Mouse (Mus musculus) adrenal gland, adult 8-10 months (tissue): Measurements from ENCODE around the gene Gm20696. TPM values are rescaled to one million over a fixed set of nuclear protein-coding genes. Genes with fewer than 3 reads are reported as not detected.

Experiments used
- DNase-seq: peaks from one replicate; pipeline ENCODE4 v3.0.0; 2022
- total RNA-seq, 4 experiments: library from RNA; stranded (reverse); gene quantifications; 2 replicates each; pipeline ENCODE4 v1.2.4; 2022

Gene Gm20696
- total RNA-seq, 4 experiments from 2014 or later: 3.3 to 9.8 (median 5.5) TPM

GRCm38 (mm10) chr6:99665457-99666317 lies 910 bp downstream of the Gm20696 start:
- DNase-seq: no peak

DNA sequence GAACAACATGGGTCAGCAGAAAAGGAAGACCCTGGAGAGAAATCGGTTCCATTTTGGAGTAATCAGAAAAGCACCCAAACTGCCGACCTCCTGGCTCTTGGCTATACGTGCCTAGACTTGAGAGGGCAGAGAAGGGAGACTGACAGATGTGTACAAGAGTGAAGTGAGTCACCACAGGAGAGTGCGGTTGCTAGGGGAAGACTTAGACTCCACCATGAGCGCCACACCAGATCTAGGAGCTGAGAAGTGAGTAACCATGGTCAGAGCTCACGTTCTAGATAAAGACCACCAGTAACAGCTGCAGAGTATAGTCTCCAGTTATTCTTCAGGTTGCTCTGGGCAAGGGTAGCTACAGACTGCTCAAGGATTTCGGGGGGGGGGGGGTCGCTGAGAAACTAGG lies 3.4 kb downstream of the Gm20696 start:
- no peak for DNase-seq

GRCm38 (mm10) chr6:99660443-99660842 lies 6.2 kb downstream of the Gm20696 start:
- DNase-seq: no peak

DNA sequence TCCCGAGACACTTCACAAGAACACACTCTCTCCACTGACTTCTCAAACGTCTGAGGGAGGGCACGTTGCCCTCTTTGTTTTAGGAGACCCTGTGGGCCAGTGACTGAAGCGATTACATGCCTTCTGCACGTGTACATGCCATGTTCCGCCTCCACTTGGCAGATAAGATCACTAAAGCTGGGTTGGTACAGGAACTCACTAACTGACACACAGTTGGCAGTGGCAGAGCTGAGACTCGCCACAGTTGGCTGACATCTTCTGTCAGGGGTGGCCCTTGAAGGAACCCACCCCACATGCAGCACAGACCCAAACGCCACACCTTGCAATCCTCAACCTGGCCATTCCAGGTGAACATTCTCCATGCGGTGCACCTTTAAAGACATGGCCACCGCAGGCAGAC lies 8.0 kb downstream of the Gm20696 start:
- no peak for DNase-seq

GRCm38 (mm10) chr6:99656088-99656487 lies 10.5 kb downstream of the Gm20696 start:
- no peak for DNase-seq

DNA sequence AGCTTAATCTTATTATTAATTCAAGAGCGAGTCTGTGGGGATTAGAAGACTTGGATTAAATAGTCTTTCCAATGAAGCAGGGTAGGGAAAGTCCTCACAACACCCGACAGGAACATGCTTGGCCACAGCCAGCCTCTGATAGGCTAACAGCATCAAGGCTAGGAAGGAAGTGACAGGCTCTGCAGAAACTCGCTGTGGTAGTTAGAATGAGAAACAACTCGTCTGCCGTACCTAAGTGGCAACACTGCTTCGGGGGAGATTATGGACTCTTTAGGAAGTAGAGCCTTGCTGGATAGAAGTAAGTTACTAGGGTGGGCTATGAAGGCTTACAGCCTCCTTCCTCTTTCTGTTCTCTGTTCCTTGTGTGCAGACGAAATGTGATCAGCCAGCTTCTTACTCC lies 11.1 kb downstream of the Gm20696 start:
- no peak for DNase-seq

GRCm38 (mm10) chr6:99654343-99654742 lies 12.3 kb downstream of the Gm20696 start:
- DNase-seq: no peak

DNA sequence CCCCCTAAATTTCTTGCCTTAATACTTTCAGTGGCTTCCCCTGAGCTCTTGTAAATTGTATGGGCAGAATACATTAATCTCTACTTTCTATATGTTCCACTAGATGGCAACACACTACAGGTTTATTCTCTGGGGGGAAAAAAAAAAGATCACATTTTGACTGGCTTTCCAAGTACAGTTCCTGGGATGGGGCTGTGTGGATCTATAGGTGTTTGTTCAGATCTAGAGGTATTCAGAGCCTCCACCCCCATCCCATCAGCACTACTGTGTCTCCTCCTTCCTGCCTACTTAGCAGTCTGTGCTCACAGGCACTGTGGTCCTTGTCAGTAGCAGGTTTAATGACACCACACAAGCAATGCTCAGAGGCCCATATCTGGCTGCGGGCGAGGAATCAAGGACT lies 14.3 kb downstream of the Gm20696 start:
- no peak for DNase-seq

GRCm38 (mm10) chr6:99649307-99649706 lies 17.3 kb downstream of the Gm20696 start:
- no peak for DNase-seq

DNA sequence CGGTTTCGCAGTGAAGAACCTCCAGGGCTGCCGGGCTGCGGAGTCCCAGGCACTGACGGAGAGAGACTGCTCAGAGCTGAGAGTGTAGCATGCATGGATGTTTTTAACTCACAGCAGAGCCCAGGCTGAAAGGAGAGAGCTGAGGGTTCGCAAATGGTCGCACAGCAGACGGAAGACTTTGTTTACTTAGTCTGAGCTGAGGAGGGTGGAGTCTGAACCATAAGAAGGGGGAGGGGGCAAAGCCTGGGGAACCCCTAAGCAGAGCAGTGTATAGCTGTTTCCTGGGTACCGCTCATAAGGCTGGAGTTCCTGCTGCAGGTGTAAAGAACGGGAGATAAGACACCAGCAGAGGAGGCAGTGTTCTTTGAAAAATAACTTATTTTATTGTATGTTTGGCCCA lies 20.3 kb downstream of the Gm20696 start:
- no peak for DNase-seq

DNA sequence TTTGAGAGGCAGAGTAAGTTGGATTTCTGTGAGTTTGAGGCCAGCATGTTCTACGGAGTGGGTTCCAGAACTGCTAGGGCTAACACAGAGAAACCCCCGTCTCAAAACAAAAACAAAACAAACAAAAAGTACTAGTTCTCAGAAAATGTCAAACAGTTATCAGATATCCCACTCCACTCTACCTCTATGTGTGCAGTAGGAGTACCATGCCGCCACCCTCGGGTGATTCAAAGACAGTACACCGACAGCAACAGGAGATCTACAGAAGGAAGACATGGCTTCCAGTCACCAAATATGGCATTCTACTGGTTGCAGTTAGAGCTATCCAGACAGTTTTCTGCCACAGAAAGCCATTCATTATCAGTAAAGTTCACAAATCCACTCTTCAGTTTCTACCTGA lies 21.7 kb downstream of the Gm20696 start:
- no peak for DNase-seq

DNA sequence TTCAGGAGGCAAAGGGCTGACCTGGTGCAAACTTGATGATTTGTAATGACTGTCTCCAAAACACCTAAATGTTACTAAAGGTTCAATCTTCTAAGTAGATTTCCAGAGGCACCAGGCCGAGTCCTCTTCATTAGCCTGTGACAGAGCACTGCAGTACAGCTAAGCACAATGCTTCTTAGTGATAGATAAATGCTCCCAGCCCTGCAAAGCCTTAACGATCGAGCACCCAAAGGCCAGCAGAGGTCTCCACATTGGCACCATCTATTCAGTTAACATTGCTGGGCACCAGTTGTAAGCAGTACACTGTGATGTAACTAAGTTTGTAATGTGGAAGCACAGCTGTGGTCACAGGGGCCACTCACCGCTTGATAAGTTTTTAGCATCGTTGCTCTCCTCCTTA lies 22.2 kb downstream of the Gm20696 start:
- DNase-seq: no peak

DNA sequence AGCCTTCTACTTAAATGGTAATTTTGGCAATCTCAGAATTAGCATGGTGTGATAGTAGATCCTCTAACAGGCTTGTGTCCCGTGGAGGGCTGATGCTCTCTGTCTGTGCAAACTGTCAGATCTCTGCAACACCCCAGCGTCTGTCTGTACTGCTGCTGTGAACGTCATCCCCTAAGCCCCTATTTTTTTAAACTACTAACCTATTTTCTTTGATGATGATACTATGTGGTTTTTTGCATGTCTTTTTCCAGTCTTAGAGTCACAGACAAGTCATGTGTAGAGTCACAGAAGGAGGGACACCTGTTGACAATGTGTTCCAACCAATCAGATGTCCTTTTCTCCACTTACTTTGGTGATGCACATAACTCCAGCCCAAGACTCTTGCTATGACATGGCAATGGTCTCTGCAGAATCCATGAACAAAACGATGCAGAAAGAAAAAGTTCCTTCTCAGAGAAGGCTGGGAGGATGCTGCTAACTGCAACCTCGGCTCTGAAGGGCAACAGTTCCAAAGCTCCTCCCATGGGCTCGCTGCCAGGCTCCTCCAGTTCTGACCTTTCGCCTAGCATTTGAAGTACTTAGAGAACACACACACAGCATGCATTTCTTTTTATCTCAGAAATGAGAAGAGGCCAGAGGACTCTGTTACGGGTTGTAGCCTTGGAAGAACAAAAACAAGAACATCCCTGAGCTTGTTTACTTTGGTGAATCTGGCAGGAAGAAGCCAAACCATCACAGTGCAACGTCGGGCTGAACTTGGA lies 23.0 kb downstream of the Gm20696 start:
- DNase-seq: peak; percentile 74

- no peak for DNase-seq
Measured at GRCm38 (mm10) chr6:99637456-99637855, 29.1 kb downstream of the Gm20696 start.

- DNase-seq: no peak
Measured at GRCm38 (mm10) chr6:99636801-99637200, 29.8 kb downstream of the Gm20696 start.

DNA sequence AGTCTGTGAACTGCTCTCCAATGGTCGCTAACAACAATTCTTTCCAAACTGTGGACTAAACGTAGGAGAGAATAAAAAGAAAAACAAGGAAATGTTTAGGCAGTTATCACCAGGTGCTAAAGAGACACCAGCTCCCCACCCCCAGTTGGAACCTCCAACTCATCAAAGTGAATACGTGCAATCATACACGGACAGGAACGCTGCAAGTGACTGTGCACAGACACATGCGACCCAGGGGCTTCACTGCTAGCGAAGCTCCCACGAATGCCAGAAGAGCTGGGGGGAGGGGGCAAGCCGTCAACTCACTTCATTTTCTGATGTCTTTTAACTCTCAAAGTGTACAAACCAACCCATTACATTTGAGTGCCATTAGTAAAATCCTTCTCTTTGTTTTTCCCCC lies 30.5 kb downstream of the Gm20696 start:
- DNase-seq: no peak

GRCm38 (mm10) chr6:99632121-99632980 lies 34.2 kb downstream of the Gm20696 start:
- no peak for DNase-seq

DNA sequence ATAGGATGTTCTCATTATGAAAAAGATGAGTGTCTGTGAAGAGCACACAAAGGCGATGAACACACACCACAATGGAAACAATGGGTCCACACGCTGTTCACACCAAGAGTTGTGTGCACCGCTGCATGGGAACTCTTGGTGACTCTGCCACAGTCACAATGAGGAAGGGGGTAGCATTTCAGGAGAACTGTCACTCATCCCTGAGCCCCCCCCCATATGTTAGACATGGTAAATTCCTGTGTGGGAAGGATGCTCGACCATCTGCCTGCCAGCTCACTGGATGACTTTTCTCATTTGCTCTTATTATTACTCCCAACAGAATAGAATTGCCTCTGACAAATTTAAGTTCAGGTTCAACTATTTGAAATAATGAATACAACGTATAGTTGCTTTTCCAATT lies 35.0 kb downstream of the Gm20696 start:
- no peak for DNase-seq

DNA sequence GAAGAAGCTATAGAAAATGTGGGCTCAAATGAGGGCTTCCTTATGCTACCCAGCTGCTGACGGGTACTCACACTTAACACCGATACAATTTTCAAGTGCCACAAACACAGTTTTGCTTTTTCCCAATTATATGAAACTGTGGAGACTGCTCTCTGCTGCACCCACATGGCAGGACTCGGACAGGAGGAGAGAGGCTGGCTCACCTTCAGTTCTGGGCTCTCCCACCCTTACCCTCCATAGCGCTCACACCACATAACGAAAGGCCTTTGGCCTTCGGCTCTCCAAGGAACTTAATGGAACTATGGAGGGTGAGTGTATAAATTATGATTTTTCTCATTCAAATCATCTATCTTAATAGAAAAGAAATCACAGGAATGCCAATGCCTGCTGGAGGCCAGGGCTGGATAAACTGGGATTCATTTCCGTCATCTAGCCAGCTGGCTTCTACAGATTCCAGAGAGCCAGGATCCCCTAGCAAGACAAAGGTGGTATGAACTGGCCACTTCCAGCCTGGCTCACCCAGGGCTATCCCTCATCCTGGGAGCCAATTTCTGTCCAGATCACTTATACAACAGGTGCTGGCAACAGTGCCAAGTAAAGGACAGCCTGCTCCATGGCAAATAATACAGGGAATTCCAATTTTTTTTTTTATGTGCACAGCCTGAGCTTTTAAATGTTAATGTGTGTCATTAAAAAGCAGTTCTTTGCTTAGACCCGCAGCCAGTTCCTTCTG lies 36.7 kb downstream of the Gm20696 start:
- DNase-seq: no peak

- no peak for DNase-seq
Measured at GRCm38 (mm10) chr6:99626347-99626746, 40.2 kb downstream of the Gm20696 start.

DNA sequence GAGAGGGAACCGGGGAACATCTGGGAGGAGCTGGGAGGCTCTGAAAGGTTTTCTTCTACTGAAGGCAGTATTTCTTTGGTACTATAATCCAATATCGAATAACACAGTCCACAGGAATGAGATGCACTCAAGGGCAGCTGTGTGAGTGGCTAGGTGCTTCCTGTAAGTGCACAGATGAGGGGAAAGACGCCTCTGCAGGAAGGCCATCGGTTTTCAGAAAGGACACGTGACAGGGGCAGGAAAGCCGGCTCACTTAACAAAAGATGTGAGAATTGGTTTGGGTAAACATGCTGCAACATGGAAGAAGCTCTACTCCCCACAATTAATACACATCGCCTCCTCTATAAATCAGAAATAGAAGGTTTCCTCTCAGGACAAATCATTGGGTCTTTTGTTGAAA lies 40.8 kb downstream of the Gm20696 start:
- DNase-seq: no peak

DNA sequence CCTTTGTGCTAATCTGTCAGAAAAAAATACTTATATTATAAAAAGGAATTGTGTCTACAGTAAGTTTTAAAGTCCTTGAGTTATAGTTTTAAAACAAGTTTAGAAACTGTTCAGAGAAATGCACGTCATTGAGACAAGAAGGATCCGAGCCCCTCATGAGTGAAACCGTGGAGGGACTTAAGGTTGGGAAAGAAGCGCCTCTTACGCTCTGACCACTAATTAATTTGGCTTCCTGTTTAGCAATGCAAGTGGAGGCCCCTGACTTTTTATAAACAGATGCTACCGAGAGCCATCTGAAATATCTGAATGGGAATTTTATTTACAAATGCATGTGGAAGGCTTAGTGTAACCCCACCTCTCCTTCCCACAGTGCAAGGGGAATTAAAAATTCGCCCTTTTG lies 41.3 kb downstream of the Gm20696 start:
- DNase-seq: no peak
